Comparison of ENCODE assay signal across 8 mouse cellular contexts in genomic region chr6:53781171-53781570, GRCm38 (mm10). TPM values are rescaled to one million over a fixed set of nuclear protein-coding genes. Genes with fewer than 3 reads are reported as not detected.
DNase-seq lines count a peak whose midpoint lies in the region; ATAC-seq and TF ChIP-seq lines count a peak whose summit lies in the region.

No protein-coding gene starts in this region.

- H3K36me3 ChIP-seq in heart, embryonic 12.5 days = no peaks in the 10 kb centered on the region
- no peaks in the 10 kb centered on the region for H3K36me3 ChIP-seq in spleen, adult 2 months (ENCODE audit: control insufficient read depth, insufficient read depth, low read length)

- no peak for ATAC-seq in heart, embryonic 12.5 days (ENCODE audit: insufficient number of reproducible peaks, low FRiP score)

- intact Hi-C loops in heart, postnatal 14 days (cut with DNase I) = loop anchor here (1.0 to 5.0 kb wide), 5 partner anchors 177 to 586 kb away; no protein-coding TSS in a partner anchor

- no peak overlapping the region for H3K9ac ChIP-seq in heart, embryonic 12.5 days

- H3K27me3 ChIP-seq in heart, embryonic 12.5 days (replicated peaks) = 0 out of 2 replicates have a peak, but pooled peaks cover 5% of the 10 kb centered on the region
- no peaks in the 10 kb centered on the region for H3K27me3 ChIP-seq in spleen, adult 2 months (ENCODE audit: control insufficient read depth, insufficient read depth, low read length)

- 13% methylated on average over 4 of the region's 4 CpGs for WGBS in heart, embryonic 12.5 days
- WGBS in spleen, adult 2 months = 7% methylated on average over 4 of the region's 4 CpGs

- no peak overlapping the region for H3K4me3 ChIP-seq in heart, embryonic 12.5 days
- no peak overlapping the region for H3K4me3 ChIP-seq in spleen, adult 2 months (ENCODE audit: extremely low read depth, insufficient read depth, insufficient read length)

- H3K4me1 ChIP-seq in heart, embryonic 12.5 days (replicated peaks) = peaks cover 5% of the 10 kb centered on the region; the same call in 1 of the 2 replicates
- no peaks in the 10 kb centered on the region for H3K4me1 ChIP-seq in spleen, adult 2 months (ENCODE audit: control insufficient read depth, insufficient read depth, insufficient read length)

- peak; percentile 33; the same call in 1 of the 2 replicates for TF ChIP-seq CTCF in spleen, adult 2 months (IDR thresholded peaks at IDR 0.05; ENCODE audit: extremely low read depth, insufficient read depth, insufficient read length, insufficient replicate concordance)

- no peaks in the 10 kb centered on the region for H3K9me3 ChIP-seq in heart, embryonic 12.5 days (replicated peaks)

- H3K27ac ChIP-seq in heart, embryonic 12.5 days (ENCODE audit: poor library complexity, severe bottlenecking) = no peak overlapping the region
- no peak overlapping the region for H3K27ac ChIP-seq in spleen, adult 2 months (ENCODE audit: insufficient read depth, low read length)

- TF ChIP-seq POLR2A in spleen, adult 2 months (IDR thresholded peaks at IDR 0.05; ENCODE audit: low read depth, low read length) = no peak

- DNase-seq in heart, adult 18-20 months = peak; percentile 30 to 74
- peak; percentile 17 to 22 for DNase-seq in spleen, adult 2 months (ENCODE audit: low read depth in 1 of 2, low spot score in 2 of 2)
- DNase-seq in spleen, adult 12 weeks (ENCODE audit: low spot score) = no peak
- peak; percentile 47 to 72 for DNase-seq in cerebellum, adult 18-20 months
- peak; percentile 55 to 68 for DNase-seq in heart, postnatal 14 days
- peak; percentile 65 for DNase-seq in lung, postnatal 10 days
- peak; percentile 36 for DNase-seq in thymus, postnatal 25 days

- no peak overlapping the region for H3K4me2 ChIP-seq in heart, embryonic 12.5 days

RNA-seq across cellular contexts. Expression of gene Tril, which starts 39.5 kb away (rescaled TPM):
- total RNA-seq in heart, adult 18-20 months (2021) = 1 to 10 TPM; 2.8 to 3.2 TPM
- 8.3 and 10.5 TPM in 2 replicates for polyA plus RNA-seq in heart, embryonic 12.5 days (2016; fragmentation: Nextera tagmentation; extraction: Ambion mirVana)
- polyA plus RNA-seq in spleen, adult 2 months (2012; rRNA removed) = 2.3 and 2.7 TPM in 2 replicates
- total RNA-seq in heart, postnatal 14 days (2021) = 1 to 10 TPM; 9.3 to 9.9 TPM
